Mouse (Mus musculus): ENCODE measurements at regions not wholly inside any gene's neighbourhood (a gene's known extent, or its start where the extent isn't known, plus 50 kb on each side); places are given as distances from the start of the nearest gene placed in this dataset.

DNA sequence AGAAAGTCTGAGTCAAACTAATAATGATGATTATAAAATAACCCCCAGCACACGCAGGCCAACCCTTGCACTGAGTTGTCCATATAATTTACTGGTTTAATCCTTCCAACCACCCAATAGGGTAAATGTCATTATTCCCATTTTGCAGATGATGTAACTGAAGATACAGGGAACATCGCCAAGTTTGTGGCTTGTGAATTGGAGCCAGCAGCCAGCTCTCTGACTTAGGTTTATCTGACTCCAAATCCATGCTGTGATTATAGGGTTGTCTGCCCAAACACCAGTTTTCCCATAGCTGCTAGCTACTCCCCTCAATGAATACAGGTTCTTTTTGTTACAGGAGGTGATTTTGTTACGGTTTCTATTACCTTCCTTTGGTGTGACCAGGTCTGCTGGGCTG is 451.3 kb upstream of the Jarid2 start:
- TF ChIP-seq POLR2A (IDR thresholded peaks at IDR 0.05; ENCODE audit: low read depth, low read length) (no peak), CTCF (IDR thresholded peaks at IDR 0.05; ENCODE audit: extremely low read depth, insufficient read length, insufficient replicate concordance, low read depth, low read length) (no peak)

Measured in small intestine, adult 2 months (tissue).